In genomic region chr5:73586597-73586996, GRCm38 (mm10) we compare ENCODE assay signal across 19 mouse cellular contexts. TPM values are rescaled to one million over a fixed set of nuclear protein-coding genes. Genes with fewer than 3 reads are reported as not detected.
DNase-seq lines count a peak whose midpoint lies in the region; ATAC-seq and TF ChIP-seq lines count a peak whose summit lies in the region.
"Had no signal": no experiment of that assay in that cellular context is flagged by ENCODE, and none has a peak within 500 bp of the region (broad histone marks: within the 10 kb centered on the region; RNA-seq: fewer than 3 reads in every experiment).

No protein-coding gene starts in this region.

- ATAC-seq in hindbrain, embryonic 12.5 days (ENCODE audit: low FRiP score), result peak; percentile 64; the same call in 1 of the 2 replicates
- no peak for ATAC-seq in hindbrain, postnatal 0 days
- no peak for ATAC-seq in midbrain, embryonic 13.5 days
- no peak for ATAC-seq in midbrain, postnatal 0 days (ENCODE audit: low FRiP score)
- ATAC-seq in midbrain, embryonic 15.5 days (replicated peaks), result peak; percentile 67; the same call in 1 of the 2 replicates

- TF ChIP-seq CTCF in hindbrain, postnatal 0 days (IDR thresholded peaks at IDR 0.05; ENCODE audit: low read depth), result no peak
- no peak for TF ChIP-seq CTCF in midbrain, postnatal 0 days (IDR thresholded peaks at IDR 0.05)

- no peaks in the 10 kb centered on the region for H3K9me3 ChIP-seq in hindbrain, embryonic 12.5 days (replicated peaks)
- H3K9me3 ChIP-seq in hindbrain, postnatal 0 days (ENCODE audit: low read length), result no peaks in the 10 kb centered on the region
- no peaks in the 10 kb centered on the region for H3K9me3 ChIP-seq in midbrain, embryonic 13.5 days
- H3K9me3 ChIP-seq in midbrain, postnatal 0 days (ENCODE audit: low read length), result no peaks in the 10 kb centered on the region
- H3K9me3 ChIP-seq in midbrain, embryonic 15.5 days, result no peaks in the 10 kb centered on the region
- H3K9me3 ChIP-seq: embryonic facial prominence, embryonic 13.5 days; forebrain, embryonic 12.5 days; heart, embryonic 10.5 days had no signal

- 51% methylated on average over 4 of the region's 4 CpGs for WGBS in hindbrain, embryonic 12.5 days
- 56% methylated on average over 4 of the region's 4 CpGs for WGBS in hindbrain, postnatal 0 days
- 58% methylated on average over 4 of the region's 4 CpGs for WGBS in midbrain, embryonic 13.5 days
- WGBS in midbrain, postnatal 0 days, result 54% methylated on average over 4 of the region's 4 CpGs
- WGBS in midbrain, embryonic 15.5 days, result 56% methylated on average over 4 of the region's 4 CpGs

- no peaks in the 10 kb centered on the region for H3K27me3 ChIP-seq in hindbrain, embryonic 12.5 days
- H3K27me3 ChIP-seq in hindbrain, postnatal 0 days (ENCODE audit: insufficient read depth, low read length), result no peaks in the 10 kb centered on the region
- no peaks in the 10 kb centered on the region for H3K27me3 ChIP-seq in midbrain, embryonic 13.5 days
- no peaks in the 10 kb centered on the region for H3K27me3 ChIP-seq in midbrain, postnatal 0 days (ENCODE audit: insufficient read depth, low read length)
- no peaks in the 10 kb centered on the region for H3K27me3 ChIP-seq in midbrain, embryonic 15.5 days (replicated peaks)
- H3K27me3 ChIP-seq: embryonic facial prominence, embryonic 13.5 days; forebrain, embryonic 12.5 days had no signal

- H3K4me3 ChIP-seq in hindbrain, embryonic 12.5 days, result no peak overlapping the region
- H3K4me3 ChIP-seq in hindbrain, postnatal 0 days (ENCODE audit: low read length), result no peak overlapping the region
- no peak overlapping the region for H3K4me3 ChIP-seq in midbrain, embryonic 13.5 days (replicated peaks)
- no peak overlapping the region for H3K4me3 ChIP-seq in midbrain, postnatal 0 days (ENCODE audit: low read depth, low read length)
- no peak overlapping the region for H3K4me3 ChIP-seq in midbrain, embryonic 15.5 days
- H3K4me3 ChIP-seq: embryonic facial prominence, embryonic 13.5 days; forebrain, embryonic 12.5 days; gastrocnemius, adult 2 months; heart, embryonic 10.5 days had no signal

- peaks cover 9% of the 10 kb centered on the region for H3K4me1 ChIP-seq in hindbrain, embryonic 12.5 days
- no peaks in the 10 kb centered on the region; the same call in 1 of the 2 replicates for H3K4me1 ChIP-seq in hindbrain, postnatal 0 days (ENCODE audit: insufficient read depth, low read length)
- peaks cover 11% of the 10 kb centered on the region for H3K4me1 ChIP-seq in midbrain, embryonic 13.5 days (replicated peaks)
- no peaks in the 10 kb centered on the region for H3K4me1 ChIP-seq in midbrain, postnatal 0 days (ENCODE audit: insufficient read depth, low read length)
- peaks cover 11% of the 10 kb centered on the region for H3K4me1 ChIP-seq in midbrain, embryonic 15.5 days

- no peaks in the 10 kb centered on the region for H3K36me3 ChIP-seq in hindbrain, embryonic 12.5 days
- H3K36me3 ChIP-seq in hindbrain, postnatal 0 days (ENCODE audit: insufficient read depth, low read length), result no peaks in the 10 kb centered on the region
- no peaks in the 10 kb centered on the region for H3K36me3 ChIP-seq in midbrain, embryonic 13.5 days
- no peaks in the 10 kb centered on the region for H3K36me3 ChIP-seq in midbrain, postnatal 0 days (ENCODE audit: insufficient read depth, low read length)
- no peaks in the 10 kb centered on the region for H3K36me3 ChIP-seq in midbrain, embryonic 15.5 days (replicated peaks)
- H3K36me3 ChIP-seq: embryonic facial prominence, embryonic 13.5 days; forebrain, embryonic 12.5 days; heart, embryonic 10.5 days had no signal

- no peak for DNase-seq in hindbrain, postnatal 0 days (ENCODE audit: low spot score)
- DNase-seq in midbrain, postnatal 0 days (ENCODE audit: low spot score), result no peak
- DNase-seq in urinary bladder, postnatal 25 days (ENCODE audit: low spot score), result no peak
- DNase-seq: adrenal gland, adult 2 months; adrenal gland, postnatal 25 days; cerebellum, adult 18-20 months; cerebellum, adult 9-11 months; cerebellum, postnatal 36 days; gastrocnemius, adult 2 months; gastrocnemius, postnatal 25 days; heart, postnatal 10 days; heart, postnatal 4 days had no signal

- peak overlapping the region; percentile 18; the same call in 1 of the 2 replicates for H3K27ac ChIP-seq in hindbrain, embryonic 12.5 days
- no peak overlapping the region for H3K27ac ChIP-seq in hindbrain, postnatal 0 days
- peak overlapping the region; percentile 41; the same call in 1 of the 2 replicates for H3K27ac ChIP-seq in midbrain, embryonic 13.5 days
- no peak overlapping the region for H3K27ac ChIP-seq in midbrain, postnatal 0 days (ENCODE audit: low read depth, low read length)
- H3K27ac ChIP-seq in midbrain, embryonic 15.5 days, result peak overlapping the region; percentile 15; the same call in 1 of the 2 replicates
- H3K27ac ChIP-seq: embryonic facial prominence, embryonic 13.5 days; forebrain, embryonic 12.5 days; gastrocnemius, adult 2 months; heart, embryonic 10.5 days had no signal

- H3K9ac ChIP-seq in hindbrain, embryonic 12.5 days, result no peak overlapping the region
- H3K9ac ChIP-seq in hindbrain, postnatal 0 days (replicated peaks; ENCODE audit: low read length), result no peak overlapping the region
- no peak overlapping the region for H3K9ac ChIP-seq in midbrain, embryonic 13.5 days (replicated peaks)
- no peak overlapping the region for H3K9ac ChIP-seq in midbrain, postnatal 0 days (replicated peaks; ENCODE audit: low read length, poor library complexity, severe bottlenecking)
- no peak overlapping the region for H3K9ac ChIP-seq in midbrain, embryonic 15.5 days
- H3K9ac ChIP-seq: embryonic facial prominence, embryonic 13.5 days; forebrain, embryonic 12.5 days had no signal

- no peak overlapping the region for H3K4me2 ChIP-seq in hindbrain, embryonic 12.5 days (replicated peaks)
- no peak overlapping the region for H3K4me2 ChIP-seq in hindbrain, postnatal 0 days (ENCODE audit: low read depth, low read length)
- H3K4me2 ChIP-seq in midbrain, embryonic 13.5 days (replicated peaks), result no peak overlapping the region
- H3K4me2 ChIP-seq in midbrain, postnatal 0 days (ENCODE audit: low read depth, low read length, poor library complexity, severe bottlenecking), result no peak overlapping the region
- H3K4me2 ChIP-seq in midbrain, embryonic 15.5 days, result no peak overlapping the region
- H3K4me2 ChIP-seq: embryonic facial prominence, embryonic 13.5 days; forebrain, embryonic 12.5 days had no signal

RNA-seq across cellular contexts. Expression of gene Lrrc66, which starts 45.7 kb away (rescaled TPM):
- polyA plus RNA-seq in hindbrain, embryonic 12.5 days (2016; fragmentation: Nextera tagmentation; extraction: Ambion mirVana), result not detected in 2 replicates
- not detected in 2 replicates for total RNA-seq in hindbrain, postnatal 0 days (2014; rRNA removed)
- polyA plus RNA-seq in hindbrain, postnatal 0 days (2015; fragmentation: Nextera tagmentation; extraction: Ambion mirVana), result not detected in 2 replicates
- not detected in 2 replicates for polyA plus RNA-seq in midbrain, embryonic 13.5 days (2015; fragmentation: Nextera tagmentation; extraction: Ambion mirVana)
- not detected in 2 replicates for total RNA-seq in midbrain, postnatal 0 days (2014; rRNA removed)
- polyA plus RNA-seq in midbrain, postnatal 0 days (2015; fragmentation: Nextera tagmentation; extraction: Ambion mirVana), result not detected in 2 replicates
- not detected in 2 replicates for polyA plus RNA-seq in midbrain, embryonic 15.5 days (2015; fragmentation: Nextera tagmentation; extraction: Ambion mirVana)
- total RNA-seq: adrenal gland, adult 2 months; adrenal gland, postnatal 25 days; ES-E14; gastrocnemius, adult 2 months; gastrocnemius, postnatal 25 days; heart, postnatal 10 days had no signal
- polyA plus RNA-seq: adrenal gland, adult 2 months; embryonic facial prominence, embryonic 13.5 days; forebrain, embryonic 12.5 days had no signal

Comparison
In these comparisons a context has a peak if more than half of its experiments do, and no peak if none do; other contexts are left out.
1. ATAC-seq: peak in hindbrain, embryonic 12.5 days (single experiment) and midbrain, embryonic 15.5 days (single experiment); none in hindbrain, postnatal 0 days (single experiment), midbrain, embryonic 13.5 days (single experiment) and midbrain, postnatal 0 days (single experiment).
2. H3K27ac ChIP-seq: peak in hindbrain, embryonic 12.5 days (single experiment), midbrain, embryonic 13.5 days (single experiment) and midbrain, embryonic 15.5 days (single experiment); none in hindbrain, postnatal 0 days (single experiment) and midbrain, postnatal 0 days (single experiment).